Mouse (Mus musculus): ENCODE data around the gene Zscan2. TPM values are rescaled to one million over a fixed set of nuclear protein-coding genes. Genes with fewer than 3 reads are reported as not detected.
A peak's percentile ranks its signal among the peaks of the same experiment; 100 is the strongest.

Zscan2 gene
- polyA plus RNA-seq, 1 experiment from 2014 or later, result 3.0 TPM

GRCm38 (mm10) chr7:80866514-80867147, 5.9 kb downstream of the Zscan2 start:
- H3K36me3 ChIP-seq (replicated peaks), result peaks cover 87% of the 10 kb centered on the region
- no peak for DNase-seq (ENCODE audit: low spot score)
- no peaks in the 10 kb centered on the region for H3K9me3 ChIP-seq
- no peaks in the 10 kb centered on the region for H3K27me3 ChIP-seq (replicated peaks; ENCODE audit: low read depth, poor library complexity, severe bottlenecking)
- peaks cover 27% of the 10 kb centered on the region for H3K4me1 ChIP-seq
- no peak overlapping the region for H3K27ac ChIP-seq (replicated peaks)
- no peak overlapping the region for H3K4me3 ChIP-seq
- WGBS, result 83% methylated on average over 7 of the region's 7 CpGs

- Histone ChIP-seq H3K4me3 (no peak overlapping the region), H3K27ac (replicated peaks) (no peak overlapping the region), H3K9me3 (no peaks in the 10 kb centered on the region), H3K36me3 (replicated peaks) (peaks cover 100% of the 10 kb centered on the region), H3K27me3 (replicated peaks; ENCODE audit: low read depth, poor library complexity, severe bottlenecking) (peaks cover 8% of the 10 kb centered on the region), H3K4me1 (peaks cover 11% of the 10 kb centered on the region)
- WGBS, result 90% methylated on average over 2 of the region's 2 CpGs
- no peak for DNase-seq (ENCODE audit: low spot score)
These were observed 8.0 kb downstream of the Zscan2 start for GRCm38 (mm10) chr7:80868686-80869085.

GRCm38 (mm10) chr7:80873038-80873437, 12.3 kb downstream of the Zscan2 start:
- Histone ChIP-seq H3K9me3 (no peaks in the 10 kb centered on the region), H3K4me3 (no peak overlapping the region), H3K27me3 (replicated peaks; ENCODE audit: low read depth, poor library complexity, severe bottlenecking) (peaks cover 43% of the 10 kb centered on the region), H3K4me1 (no peaks in the 10 kb centered on the region), H3K36me3 (replicated peaks) (peaks cover 100% of the 10 kb centered on the region), H3K27ac (replicated peaks) (no peak overlapping the region)
- no peak for DNase-seq (ENCODE audit: low spot score)
- 87% methylated on average over 5 of the region's 5 CpGs for WGBS

GRCm38 (mm10) chr7:80873631-80874030, 12.9 kb downstream of the Zscan2 start:
- DNase-seq (ENCODE audit: low spot score), result no peak
- Histone ChIP-seq H3K27ac (replicated peaks) (no peak overlapping the region), H3K9me3 (no peaks in the 10 kb centered on the region), H3K4me3 (no peak overlapping the region), H3K4me1 (no peaks in the 10 kb centered on the region), H3K27me3 (replicated peaks; ENCODE audit: low read depth, poor library complexity, severe bottlenecking) (peaks cover 43% of the 10 kb centered on the region), H3K36me3 (replicated peaks) (peaks cover 98% of the 10 kb centered on the region)
- WGBS, result 94% methylated on average over 2 of the region's 2 CpGs

GRCm38 (mm10) chr7:80875727-80876126, 15.0 kb downstream of the Zscan2 start:
- WGBS, result 29% methylated on average over 37 of the region's 37 CpGs
- H3K36me3 ChIP-seq (replicated peaks), result peaks cover 77% of the 10 kb centered on the region
- DNase-seq (ENCODE audit: low spot score), result peak; percentile 40

GRCm38 (mm10) chr7:80882830-80883505, 22.2 kb downstream of the Zscan2 start:
- Histone ChIP-seq H3K36me3 (replicated peaks) (peaks cover 8% of the 10 kb centered on the region), H3K4me3 (peak overlapping the region; percentile 25), H3K9me3 (no peaks in the 10 kb centered on the region), H3K4me1 (peaks cover 10% of the 10 kb centered on the region), H3K27me3 (replicated peaks; ENCODE audit: low read depth, poor library complexity, severe bottlenecking) (no peaks in the 10 kb centered on the region), H3K27ac (replicated peaks) (no peak overlapping the region)
- peak; percentile 66 for DNase-seq (ENCODE audit: low spot score)
- 25% methylated on average over 14 of the region's 14 CpGs for WGBS

More at GRCm38 (mm10) chr7:80875727-80876126, 15.0 kb downstream of the Zscan2 start:
- no peaks in the 10 kb centered on the region for H3K4me1 ChIP-seq
- peaks cover 43% of the 10 kb centered on the region for H3K27me3 ChIP-seq (replicated peaks; ENCODE audit: low read depth, poor library complexity, severe bottlenecking)
- no peak overlapping the region for H3K27ac ChIP-seq (replicated peaks)
- no peak overlapping the region for H3K4me3 ChIP-seq
- H3K9me3 ChIP-seq, result no peaks in the 10 kb centered on the region

- H3K27me3 ChIP-seq (replicated peaks; ENCODE audit: low read depth, poor library complexity, severe bottlenecking), result no peaks in the 10 kb centered on the region
- 25% methylated on average over 1 of the region's 1 CpGs for WGBS
- peaks cover 26% of the 10 kb centered on the region for H3K4me1 ChIP-seq
- H3K27ac ChIP-seq (replicated peaks), result no peak overlapping the region
- H3K36me3 ChIP-seq (replicated peaks), result peaks cover 23% of the 10 kb centered on the region
- no peak overlapping the region for H3K4me3 ChIP-seq
- H3K9me3 ChIP-seq, result no peaks in the 10 kb centered on the region
- DNase-seq (ENCODE audit: low spot score), result no peak
These were observed 24.9 kb downstream of the Zscan2 start for GRCm38 (mm10) chr7:80885666-80886065.

GRCm38 (mm10) chr7:80888595-80888994, 27.9 kb downstream of the Zscan2 start:
- 78% methylated on average over 7 of the region's 7 CpGs for WGBS
- no peak for DNase-seq (ENCODE audit: low spot score)
- no peaks in the 10 kb centered on the region for H3K9me3 ChIP-seq
- no peak overlapping the region for H3K4me3 ChIP-seq
- H3K27ac ChIP-seq (replicated peaks), result peak overlapping the region; percentile 71
- H3K36me3 ChIP-seq (replicated peaks), result peaks cover 52% of the 10 kb centered on the region
- peaks cover 17% of the 10 kb centered on the region for H3K4me1 ChIP-seq
- no peaks in the 10 kb centered on the region for H3K27me3 ChIP-seq (replicated peaks; ENCODE audit: low read depth, poor library complexity, severe bottlenecking)

- 42% methylated on average over 9 of the region's 9 CpGs for WGBS
These were observed 28.3 kb downstream of the Zscan2 start for GRCm38 (mm10) chr7:80889021-80889511.

GRCm38 (mm10) chr7:80889841-80890241, 29.1 kb downstream of the Zscan2 start:
- Histone ChIP-seq H3K36me3 (replicated peaks) (peaks cover 64% of the 10 kb centered on the region), H3K4me3 (no peak overlapping the region), H3K4me1 (peaks cover 17% of the 10 kb centered on the region), H3K9me3 (no peaks in the 10 kb centered on the region), H3K27me3 (replicated peaks; ENCODE audit: low read depth, poor library complexity, severe bottlenecking) (no peaks in the 10 kb centered on the region), H3K27ac (replicated peaks) (peak overlapping the region; percentile 71)
- WGBS, result 74% methylated on average over 13 of the region's 13 CpGs
- DNase-seq (ENCODE audit: low spot score), result no peak

More at GRCm38 (mm10) chr7:80889021-80889511, 28.3 kb downstream of the Zscan2 start:
- H3K27me3 ChIP-seq (replicated peaks; ENCODE audit: low read depth, poor library complexity, severe bottlenecking), result no peaks in the 10 kb centered on the region
- peaks cover 17% of the 10 kb centered on the region for H3K4me1 ChIP-seq
- no peak overlapping the region for H3K4me3 ChIP-seq
- H3K36me3 ChIP-seq (replicated peaks), result peaks cover 57% of the 10 kb centered on the region
- H3K27ac ChIP-seq (replicated peaks), result peak overlapping the region; percentile 71
- peak; percentile 82 for DNase-seq (ENCODE audit: low spot score)
- no peaks in the 10 kb centered on the region for H3K9me3 ChIP-seq

GRCm38 (mm10) chr7:80893086-80893752, 32.5 kb downstream of the Zscan2 start:
- H3K27ac ChIP-seq (replicated peaks), result no peak overlapping the region; the same call in 1 of the 2 replicates
- no peak for DNase-seq (ENCODE audit: low spot score)
- WGBS, result 92% methylated on average over 15 of the region's 15 CpGs
- H3K27me3 ChIP-seq (replicated peaks; ENCODE audit: low read depth, poor library complexity, severe bottlenecking), result no peaks in the 10 kb centered on the region
- H3K9me3 ChIP-seq, result no peaks in the 10 kb centered on the region
- H3K36me3 ChIP-seq (replicated peaks), result peaks cover 94% of the 10 kb centered on the region
- H3K4me3 ChIP-seq, result no peak overlapping the region
- peaks cover 17% of the 10 kb centered on the region for H3K4me1 ChIP-seq

- no peaks in the 10 kb centered on the region for H3K27me3 ChIP-seq (replicated peaks; ENCODE audit: low read depth, poor library complexity, severe bottlenecking)
- H3K4me1 ChIP-seq, result peaks cover 12% of the 10 kb centered on the region
- H3K4me3 ChIP-seq, result no peak overlapping the region
- peaks cover 94% of the 10 kb centered on the region for H3K36me3 ChIP-seq (replicated peaks)
- H3K9me3 ChIP-seq, result no peaks in the 10 kb centered on the region
- H3K27ac ChIP-seq (replicated peaks), result no peak overlapping the region; the same call in 1 of the 2 replicates
- no peak for DNase-seq (ENCODE audit: low spot score)
- 81% methylated on average over 6 of the region's 6 CpGs for WGBS
These were observed 33.0 kb downstream of the Zscan2 start for GRCm38 (mm10) chr7:80893753-80894129.

All from embryonic facial prominence, embryonic 10.5 days (tissue).